Mouse (Mus musculus) lung, postnatal 0 days (tissue): Measurements from ENCODE around the gene Ecpas.

Experiments used
- CTCF ChIP-seq: IDR thresholded peaks from 2 replicates; pipeline ENCODE4 v1.5.1; 2016; ENCODE audit warnings: antibody characterized with exemption, mild to moderate bottlenecking
- EP300 ChIP-seq: IDR thresholded peaks from 2 replicates; pipeline ENCODE4 v1.6.1; 2016; ENCODE audit warnings: antibody characterized with exemption, mild to moderate bottlenecking, control low read depth

GRCm38 (mm10) chr4:58911069-58911830 is 1.3 kb downstream of the Ecpas start:
- no peak for TF ChIP-seq EP300
- no peak for TF ChIP-seq CTCF
